Mouse (Mus musculus): ENCODE measurements around the gene Morn1. TPM values are rescaled to one million over a fixed set of nuclear protein-coding genes. Genes with fewer than 3 reads are reported as not detected.
A peak's percentile ranks its signal among the peaks of the same experiment; 100 is the strongest.

Gene Morn1
- polyA plus RNA-seq, 1 experiment, result 44.0 TPM

GRCm38 (mm10) chr4:155171961-155172533, 85.7 kb downstream of the Morn1 start:
- TF ChIP-seq POLR2A (IDR thresholded peaks at IDR 0.05; ENCODE audit: control insufficient read depth, low read depth, low read length), result no peak
- TF ChIP-seq CTCF (IDR thresholded peaks at IDR 0.05; ENCODE audit: control insufficient read depth, insufficient read depth, insufficient replicate concordance, low read depth, low read length), result no peak
- no peak overlapping the region for H3K4me3 ChIP-seq (ENCODE audit: control insufficient read depth, low read depth, low read length)
- H3K36me3 ChIP-seq (ENCODE audit: control insufficient read depth, insufficient read depth, low read length), result no peaks in the 10 kb centered on the region
- no peak overlapping the region for H3K27ac ChIP-seq (ENCODE audit: control insufficient read depth, insufficient read depth, low read depth, low read length)
- no peaks in the 10 kb centered on the region for H3K27me3 ChIP-seq (ENCODE audit: control insufficient read depth, insufficient read depth, low read length)
- H3K4me1 ChIP-seq (ENCODE audit: control insufficient read depth, insufficient read depth, low read length), result peaks cover 12% of the 10 kb centered on the region

GRCm38 (mm10) chr4:155172909-155173821, 86.8 kb downstream of the Morn1 start:
- Histone ChIP-seq H3K27me3 (ENCODE audit: control insufficient read depth, insufficient read depth, low read length) (no peaks in the 10 kb centered on the region), H3K36me3 (ENCODE audit: control insufficient read depth, insufficient read depth, low read length) (no peaks in the 10 kb centered on the region), H3K4me3 (ENCODE audit: control insufficient read depth, low read depth, low read length) (no peak overlapping the region), H3K27ac (ENCODE audit: control insufficient read depth, insufficient read depth, low read depth, low read length) (peak overlapping the region; percentile 27; the same call in 1 of the 2 replicates), H3K4me1 (ENCODE audit: control insufficient read depth, insufficient read depth, low read length) (peaks cover 16% of the 10 kb centered on the region)
- TF ChIP-seq POLR2A (IDR thresholded peaks at IDR 0.05; ENCODE audit: control insufficient read depth, low read depth, low read length), result no peak
- no peak for TF ChIP-seq CTCF (IDR thresholded peaks at IDR 0.05; ENCODE audit: control insufficient read depth, insufficient read depth, insufficient replicate concordance, low read depth, low read length)

DNA sequence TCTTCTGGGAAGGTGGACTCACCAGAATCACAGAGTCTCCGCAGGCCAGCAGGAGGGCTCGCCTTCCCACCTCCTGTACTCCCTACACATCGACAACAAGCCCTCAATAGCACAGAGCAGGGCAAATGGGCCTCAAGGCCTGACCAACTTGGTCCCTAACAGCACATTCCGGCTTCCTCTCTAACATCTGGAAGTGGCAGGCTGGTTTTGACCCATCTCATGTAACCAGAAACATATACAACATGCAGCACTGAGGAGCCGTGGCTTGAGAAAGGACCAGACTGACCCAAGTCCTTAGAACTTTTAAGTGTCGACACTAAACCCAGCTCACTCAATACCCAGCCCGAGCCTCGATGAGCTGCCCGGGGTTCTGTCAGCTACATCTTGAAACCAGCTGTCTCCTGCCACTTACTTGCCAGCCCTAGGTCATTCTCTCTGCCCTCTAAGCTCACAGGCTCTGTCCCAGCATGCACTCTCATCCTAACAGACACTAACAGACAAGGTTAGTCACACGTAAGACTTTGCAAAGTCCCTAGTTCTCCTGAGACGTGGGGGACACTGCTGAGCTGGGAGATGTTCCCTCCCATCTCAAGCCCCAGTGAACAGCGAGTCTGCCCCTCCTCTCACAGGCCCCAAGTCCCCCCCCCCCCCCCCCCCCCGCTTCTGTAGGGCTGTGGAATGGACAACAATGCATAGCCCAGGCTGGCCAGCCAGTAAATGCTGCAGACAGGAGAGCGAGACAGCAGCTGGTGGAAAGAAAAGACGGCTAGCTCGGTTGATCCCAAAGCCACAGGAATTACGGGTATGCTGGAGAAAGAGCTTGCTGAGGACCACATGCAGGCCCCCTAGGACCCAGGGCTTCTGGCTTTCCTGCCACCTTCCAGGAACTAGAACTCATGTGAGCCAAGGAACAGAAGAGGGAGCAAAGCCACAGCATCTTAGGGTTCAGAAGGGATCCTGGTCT, 87.7 kb downstream of the Morn1 start:
- H3K27ac ChIP-seq (ENCODE audit: control insufficient read depth, insufficient read depth, low read depth, low read length), result peak overlapping the region; percentile 27; the same call in 1 of the 2 replicates
- TF ChIP-seq CTCF (IDR thresholded peaks at IDR 0.05; ENCODE audit: control insufficient read depth, insufficient read depth, insufficient replicate concordance, low read depth, low read length), result no peak
- TF ChIP-seq POLR2A (IDR thresholded peaks at IDR 0.05; ENCODE audit: control insufficient read depth, low read depth, low read length), result no peak
- no peaks in the 10 kb centered on the region for H3K27me3 ChIP-seq (ENCODE audit: control insufficient read depth, insufficient read depth, low read length)
- no peak overlapping the region for H3K4me3 ChIP-seq (ENCODE audit: control insufficient read depth, low read depth, low read length)
- H3K4me1 ChIP-seq (ENCODE audit: control insufficient read depth, insufficient read depth, low read length), result peaks cover 16% of the 10 kb centered on the region
- no peaks in the 10 kb centered on the region for H3K36me3 ChIP-seq (ENCODE audit: control insufficient read depth, insufficient read depth, low read length)

GRCm38 (mm10) chr4:155176210-155176609, 89.8 kb downstream of the Morn1 start:
- H3K27me3 ChIP-seq (ENCODE audit: control insufficient read depth, insufficient read depth, low read length), result no peaks in the 10 kb centered on the region
- H3K27ac ChIP-seq (ENCODE audit: control insufficient read depth, insufficient read depth, low read depth, low read length), result no peak overlapping the region
- TF ChIP-seq POLR2A (IDR thresholded peaks at IDR 0.05; ENCODE audit: control insufficient read depth, low read depth, low read length), result no peak
- TF ChIP-seq CTCF (IDR thresholded peaks at IDR 0.05; ENCODE audit: control insufficient read depth, insufficient read depth, insufficient replicate concordance, low read depth, low read length), result no peak
- no peak overlapping the region for H3K4me3 ChIP-seq (ENCODE audit: control insufficient read depth, low read depth, low read length)
- peaks cover 16% of the 10 kb centered on the region for H3K4me1 ChIP-seq (ENCODE audit: control insufficient read depth, insufficient read depth, low read length)
- H3K36me3 ChIP-seq (ENCODE audit: control insufficient read depth, insufficient read depth, low read length), result no peaks in the 10 kb centered on the region

DNA sequence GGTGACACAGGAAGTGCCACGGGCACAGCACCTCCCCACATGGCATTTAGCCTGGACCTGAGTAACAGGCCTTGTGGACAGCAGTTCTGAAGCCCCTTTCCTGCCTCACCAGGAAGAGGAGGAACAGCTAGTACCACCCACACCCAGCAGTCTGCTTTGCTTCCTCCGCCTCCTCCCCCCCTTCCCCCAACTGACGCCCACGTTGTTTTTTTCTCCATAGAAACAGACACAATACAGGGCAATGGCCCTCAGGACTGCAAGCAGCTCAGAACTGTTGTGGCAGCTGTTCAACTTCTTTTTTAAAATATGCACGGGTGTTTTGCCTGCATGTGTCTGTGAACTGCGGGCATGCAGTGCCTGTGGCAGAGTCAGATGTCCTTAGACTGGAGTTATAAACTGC, 91.9 kb downstream of the Morn1 start:
- TF ChIP-seq CTCF (IDR thresholded peaks at IDR 0.05; ENCODE audit: control insufficient read depth, insufficient read depth, insufficient replicate concordance, low read depth, low read length), result no peak
- TF ChIP-seq POLR2A (IDR thresholded peaks at IDR 0.05; ENCODE audit: control insufficient read depth, low read depth, low read length), result no peak
- Histone ChIP-seq H3K4me3 (ENCODE audit: control insufficient read depth, low read depth, low read length) (no peak overlapping the region), H3K4me1 (ENCODE audit: control insufficient read depth, insufficient read depth, low read length) (peaks cover 15% of the 10 kb centered on the region)

GRCm38 (mm10) chr4:155178981-155179512, 92.7 kb downstream of the Morn1 start:
- Histone ChIP-seq H3K36me3 (ENCODE audit: control insufficient read depth, insufficient read depth, low read length) (no peaks in the 10 kb centered on the region), H3K27me3 (ENCODE audit: control insufficient read depth, insufficient read depth, low read length) (no peaks in the 10 kb centered on the region), H3K4me3 (ENCODE audit: control insufficient read depth, low read depth, low read length) (no peak overlapping the region), H3K4me1 (ENCODE audit: control insufficient read depth, insufficient read depth, low read length) (peaks cover 8% of the 10 kb centered on the region), H3K27ac (ENCODE audit: control insufficient read depth, insufficient read depth, low read depth, low read length) (no peak overlapping the region)
- TF ChIP-seq CTCF (IDR thresholded peaks at IDR 0.05; ENCODE audit: control insufficient read depth, insufficient read depth, insufficient replicate concordance, low read depth, low read length) (no peak), POLR2A (IDR thresholded peaks at IDR 0.05; ENCODE audit: control insufficient read depth, low read depth, low read length) (no peak)

More for the DNA sequence above, 91.9 kb downstream of the Morn1 start:
- Histone ChIP-seq H3K27me3 (ENCODE audit: control insufficient read depth, insufficient read depth, low read length) (no peaks in the 10 kb centered on the region), H3K27ac (ENCODE audit: control insufficient read depth, insufficient read depth, low read depth, low read length) (peak overlapping the region; percentile 70), H3K36me3 (ENCODE audit: control insufficient read depth, insufficient read depth, low read length) (no peaks in the 10 kb centered on the region)
